Mouse (Mus musculus) E14TG2a.4 (cell line): ENCODE measurements around the gene Rhox10.
A peak's percentile ranks its signal among the peaks of the same experiment; 100 is the strongest.

ENCODE experiments used
- H3K27me3 ChIP-seq: 2 replicates; pipeline ENCODE4 v1.6.1; 2014; ENCODE audit warnings: low read length, control low read depth; ENCODE audit not compliant: insufficient read depth
- H3K36me3 ChIP-seq: 2 replicates; pipeline ENCODE4 v1.6.1; 2014; ENCODE audit warnings: low read length, control low read depth; ENCODE audit not compliant: insufficient read depth
- H3K4me1 ChIP-seq: replicated peaks from 2 replicates; pipeline ENCODE4 v1.6.1; 2014; ENCODE audit warnings: low read depth, low read length, control low read depth
- H3K4me3 ChIP-seq: replicated peaks from 2 replicates; pipeline ENCODE4 v1.5.1; 2014; ENCODE audit warnings: mild to moderate bottlenecking, low read length
- H3K9me3 ChIP-seq: 2 replicates; pipeline ENCODE4 v1.6.1; 2014; ENCODE audit warnings: low read length, control low read depth
- CTCF ChIP-seq: conservative IDR thresholded peaks from 2 replicates; pipeline ENCODE4 v1.5.1; 2014; ENCODE audit warnings: low read length
- NANOG ChIP-seq: IDR thresholded peaks from 2 replicates; pipeline ENCODE4 v1.6.1; 2014; ENCODE audit warnings: borderline replicate concordance, low read length, mixed read lengths
- POU5F1 ChIP-seq: IDR thresholded peaks from 2 replicates; pipeline ENCODE4 v1.6.1; 2014; ENCODE audit warnings: low read length, borderline replicate concordance

The Rhox10 gene

GRCm38 (mm10) chrX:38120982-38121381 lies 54.7 kb downstream of the Rhox10 start, which contains the start of gene Rhox13:
Rhox13 (plus strand) TSS chrX:38121219.
- Histone ChIP-seq H3K9me3 (peaks cover 7% of the 10 kb centered on the region; the same call in 1 of the 2 replicates), H3K4me3 (peak within 1 kb of the TSS; percentile 56), H3K36me3 (no peaks in the 10 kb centered on the region), H3K27me3 (peaks cover 15% of the 10 kb centered on the region), H3K4me1 (no peaks in the 10 kb centered on the region)
- no peak for TF ChIP-seq NANOG
- no peak for TF ChIP-seq POU5F1
- no peak for TF ChIP-seq CTCF
